Mouse (Mus musculus) B cell, adult 2 months (primary cell): ENCODE measurements around the gene Trib2.

Source experiments
- DNase-seq, 2 experiments: peaks; one replicate each; pipeline ENCODE4 v3.0.0; 2022

Gene Trib2

GRCm38 (mm10) chr12:15816740-15817178 lies at the start of gene Trib2:
Gene Trib2, minus strand, starts transcription at chr12:15816922.
- DNase-seq: peak; percentile 95

DNA sequence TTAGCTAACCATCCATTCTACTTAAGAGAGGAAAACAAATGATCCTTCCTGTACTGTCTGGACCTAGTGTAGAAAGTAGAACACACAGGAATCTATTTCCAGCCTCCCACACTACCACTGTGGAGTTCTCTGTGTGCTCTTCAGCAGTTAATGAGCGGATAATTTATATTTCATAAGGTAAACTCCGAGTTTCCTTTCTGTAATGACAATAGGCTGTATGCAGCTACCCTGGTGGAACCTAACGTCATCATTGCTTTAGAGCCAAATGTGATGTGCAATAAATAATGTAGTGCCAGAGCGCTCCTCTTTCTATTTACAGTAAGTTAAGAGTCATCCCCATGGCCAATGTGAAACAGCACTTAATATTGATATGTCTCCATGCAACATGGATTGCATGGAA lies 41.3 kb upstream of the Trib2 start:
- DNase-seq: no peak

GRCm38 (mm10) chr12:15855891-15856290 lies 39.2 kb upstream of the Trib2 start:
- no peak for DNase-seq

GRCm38 (mm10) chr12:15852781-15853180 lies 36.1 kb upstream of the Trib2 start:
- no peak for DNase-seq

DNA sequence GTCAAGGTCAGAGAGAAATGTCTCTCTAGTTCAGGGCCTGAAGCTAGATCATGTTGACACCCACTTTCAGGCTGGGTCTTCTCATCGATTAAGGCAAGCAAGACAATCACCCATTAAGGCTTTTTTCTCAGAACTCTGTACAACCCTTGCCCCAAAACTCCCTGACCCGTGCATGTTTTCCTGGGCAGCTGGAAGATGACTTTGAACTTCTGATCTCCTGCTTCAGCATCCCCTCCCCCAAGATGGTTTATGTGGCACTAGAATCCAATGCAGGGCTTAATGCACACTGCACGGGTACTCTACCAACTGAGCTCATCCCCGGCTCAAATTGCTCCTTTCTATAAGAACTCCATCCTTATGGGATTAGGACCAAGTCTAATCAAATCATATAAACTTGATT lies 35.3 kb upstream of the Trib2 start:
- DNase-seq: no peak

- DNase-seq: no peak
Measured at GRCm38 (mm10) chr12:15850441-15850895, 33.7 kb upstream of the Trib2 start.

DNA sequence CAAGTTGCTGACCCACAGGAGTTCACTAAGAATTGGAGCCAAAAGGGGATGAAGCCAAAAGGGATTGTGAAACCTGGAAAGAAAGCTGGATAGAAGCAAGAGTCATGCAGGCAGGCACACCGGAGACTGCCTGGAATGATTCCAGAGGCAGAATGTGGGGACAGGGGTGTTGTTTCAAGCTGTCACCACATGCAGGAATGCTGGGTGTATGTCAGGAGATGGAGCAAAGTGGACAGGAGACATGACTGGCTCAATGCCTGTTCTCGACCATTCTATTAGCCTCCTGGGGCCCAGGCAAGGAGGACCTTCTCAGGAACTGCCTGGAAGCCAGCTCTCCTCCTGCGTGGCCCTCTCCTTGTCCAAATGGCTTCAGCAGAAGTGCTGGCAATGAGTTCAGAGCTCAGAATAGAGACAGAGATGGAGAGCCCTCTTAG lies 33.2 kb upstream of the Trib2 start:
- DNase-seq: no peak

DNA sequence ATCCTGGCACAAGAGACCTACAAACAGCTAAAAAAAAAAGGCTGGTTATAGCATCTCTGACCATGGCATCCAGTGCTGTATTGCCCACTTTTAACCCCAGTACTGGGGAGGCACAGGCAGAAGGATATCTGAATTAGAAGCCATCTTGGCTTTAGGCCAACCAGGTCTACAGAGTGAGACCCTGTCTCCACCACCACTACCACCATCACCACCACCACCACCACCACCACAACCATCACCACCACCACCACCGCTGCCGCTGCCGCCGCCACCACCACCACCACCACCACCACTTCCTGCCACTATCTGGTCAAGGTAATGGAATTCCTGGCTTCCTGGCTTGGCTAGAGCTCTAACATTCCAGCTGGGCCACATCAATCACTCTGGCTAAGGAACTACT lies 31.7 kb upstream of the Trib2 start:
- DNase-seq: no peak

- no peak for DNase-seq
Measured at GRCm38 (mm10) chr12:15844701-15845100, 28.0 kb upstream of the Trib2 start.

- DNase-seq: no peak
Measured at GRCm38 (mm10) chr12:15840864-15841557, 24.3 kb upstream of the Trib2 start.

GRCm38 (mm10) chr12:15838201-15838600 lies 21.5 kb upstream of the Trib2 start:
- DNase-seq: no peak

DNA sequence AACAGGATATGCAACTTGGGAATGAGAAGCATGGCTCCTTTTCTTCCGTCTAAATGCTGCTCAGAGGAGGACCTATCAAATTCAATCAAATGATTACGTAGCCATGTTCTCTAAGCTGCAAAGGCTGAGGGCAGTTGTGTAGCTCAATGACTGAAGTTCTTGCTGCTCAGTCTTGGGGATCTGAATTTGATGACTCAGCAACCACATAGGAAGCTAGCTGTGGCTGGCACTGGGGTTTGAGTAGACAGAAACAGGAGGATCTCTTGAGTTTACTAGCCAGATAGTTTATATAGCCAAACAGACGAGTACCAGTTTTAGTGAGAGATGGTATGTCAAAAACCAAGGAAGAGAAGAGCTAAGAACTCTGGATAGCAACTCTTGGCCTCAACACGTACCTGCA lies 20.8 kb upstream of the Trib2 start:
- no peak for DNase-seq

GRCm38 (mm10) chr12:15832674-15833052 lies 15.9 kb upstream of the Trib2 start:
- DNase-seq: no peak

- no peak for DNase-seq
Measured at GRCm38 (mm10) chr12:15831941-15832673, 15.4 kb upstream of the Trib2 start.

DNA sequence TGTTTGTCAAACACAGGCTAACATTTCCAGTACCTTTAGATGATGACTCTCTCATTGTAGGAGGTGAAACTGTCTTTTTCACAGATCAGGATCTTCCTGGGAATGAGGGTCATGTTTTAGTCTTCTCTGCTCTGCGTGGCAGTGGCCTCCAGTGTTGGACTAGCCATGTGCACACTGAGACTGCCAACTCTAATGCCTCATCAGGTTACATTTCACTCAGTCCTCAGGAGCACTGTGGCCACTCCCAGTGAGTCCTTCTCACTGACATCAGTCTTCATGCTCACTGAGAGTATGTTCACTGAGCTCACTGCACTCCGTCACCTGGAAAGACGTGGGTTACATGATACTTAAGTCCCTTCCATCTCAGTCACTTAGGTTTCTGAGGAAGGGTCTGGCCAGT lies 14.0 kb upstream of the Trib2 start:
- no peak for DNase-seq

GRCm38 (mm10) chr12:15828815-15829398 lies 12.2 kb upstream of the Trib2 start:
- no peak for DNase-seq

DNA sequence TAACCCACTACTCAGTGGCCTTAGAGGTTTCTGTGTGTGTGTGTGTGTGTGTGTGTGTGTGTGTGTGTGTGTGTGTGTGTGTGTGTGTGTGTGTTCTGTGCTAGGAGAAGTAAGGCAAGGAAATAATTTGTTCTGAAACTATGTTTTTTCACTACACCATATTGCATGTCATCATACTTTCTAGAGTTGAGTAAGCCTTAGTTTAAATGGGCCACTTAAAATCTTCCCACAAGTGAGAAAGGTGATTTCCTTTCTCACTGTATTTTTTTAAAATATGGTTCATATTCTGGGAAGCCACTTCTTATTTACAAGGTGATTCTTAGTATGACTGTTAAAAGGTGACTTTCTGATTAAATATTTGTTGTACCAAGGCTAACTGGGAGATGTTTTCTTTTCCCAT lies 4.3 kb upstream of the Trib2 start:
- no peak for DNase-seq

DNA sequence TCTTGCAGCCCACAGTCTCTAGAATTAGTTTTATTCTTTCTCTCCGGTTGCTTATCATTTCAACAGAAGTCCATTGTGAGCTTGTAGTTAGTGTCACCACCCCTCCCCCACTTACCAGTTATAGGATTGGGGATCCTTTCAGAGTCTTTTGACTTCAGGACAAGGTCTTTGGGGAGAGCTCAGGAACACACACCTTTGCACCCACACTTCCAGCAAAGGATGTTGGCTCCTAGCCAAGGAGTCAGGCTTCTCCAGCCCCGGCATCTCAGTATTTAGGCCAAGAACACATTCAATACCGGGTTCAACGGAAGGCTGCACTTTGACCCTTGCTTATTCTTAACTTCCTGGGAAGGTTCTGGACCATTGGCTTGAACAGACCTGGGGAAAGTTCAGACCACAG lies 643 bp upstream of the Trib2 start:
- no peak for DNase-seq

DNA sequence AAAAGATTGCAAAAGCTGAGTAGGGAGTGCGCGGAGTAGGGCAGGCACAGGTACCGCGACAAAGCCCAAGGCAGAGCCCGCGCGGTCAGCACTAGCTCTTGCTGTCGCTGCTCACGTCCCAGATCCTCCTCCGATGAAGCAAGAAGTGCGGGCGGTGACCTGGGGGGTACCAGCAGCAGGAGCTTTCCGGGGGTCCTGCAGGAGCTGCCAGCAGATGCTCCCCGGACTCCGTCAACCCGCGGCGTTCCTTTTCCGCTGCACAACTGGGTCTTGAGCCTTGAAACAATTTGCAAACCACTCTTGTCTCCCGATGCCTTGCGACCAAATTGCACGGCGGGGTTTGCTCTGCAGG lies 492 bp downstream of the Trib2 start:
- DNase-seq: peak in 1 of 2 experiments; percentile 67

- DNase-seq: peak; percentile 81 to 82
Measured at GRCm38 (mm10) chr12:15815576-15816253, 1.0 kb downstream of the Trib2 start.

GRCm38 (mm10) chr12:15815170-15815575 lies 1.5 kb downstream of the Trib2 start:
- peak in 1 of 2 experiments; percentile 59 for DNase-seq

- DNase-seq: peak; percentile 70 to 71
Measured at GRCm38 (mm10) chr12:15814249-15815081, 2.3 kb downstream of the Trib2 start.

DNA sequence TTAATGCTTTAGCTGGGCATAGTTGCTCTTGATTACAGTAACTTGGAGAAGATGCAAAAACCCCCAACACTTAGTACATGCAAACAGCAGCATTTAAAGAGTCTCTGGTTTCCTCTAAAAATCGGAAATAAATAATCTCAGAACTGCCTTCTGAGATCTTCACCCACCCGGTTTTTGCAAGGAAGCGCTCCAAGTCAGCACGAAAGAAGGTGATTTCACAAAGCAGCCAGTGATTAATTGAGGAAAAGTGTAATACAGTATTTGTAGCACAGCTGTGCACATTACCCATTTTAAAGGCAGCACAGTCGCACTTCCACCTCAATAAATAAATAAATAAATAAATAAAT lies 2.9 kb downstream of the Trib2 start:
- no peak for DNase-seq
